Mouse (Mus musculus): ENCODE data around the gene Vav3. TPM values are rescaled to one million over a fixed set of nuclear protein-coding genes. Genes with fewer than 3 reads are reported as not detected.

Vav3 gene
- polyA plus RNA-seq, 1 experiment from 2014 or later: 3.3 TPM

GRCm38 (mm10) chr3:109568542-109569265 lies 228.3 kb downstream of the Vav3 start:
- DNase-seq (ENCODE audit: low spot score): no peak
- H3K4me3 ChIP-seq (ENCODE audit: low read depth, low read length): no peak overlapping the region
- no peaks in the 10 kb centered on the region for H3K36me3 ChIP-seq (ENCODE audit: control insufficient read depth, insufficient read depth, low read length)
- H3K27me3 ChIP-seq (ENCODE audit: control insufficient read depth, insufficient read depth, low read length): no peaks in the 10 kb centered on the region
- no peak for ATAC-seq (ENCODE audit: insufficient number of reproducible peaks, low FRiP score, low TSS enrichment, low read depth)
- H3K27ac ChIP-seq (replicated peaks; ENCODE audit: low read depth, low read length): no peak overlapping the region
- H3K9me3 ChIP-seq (ENCODE audit: control insufficient read depth, low read length): no peaks in the 10 kb centered on the region
- no peak overlapping the region for H3K4me2 ChIP-seq (ENCODE audit: low read depth, severe bottlenecking)
- no peak overlapping the region for H3K9ac ChIP-seq (ENCODE audit: low read length)
- 53% methylated on average over 3 of the region's 3 CpGs for WGBS
- H3K4me1 ChIP-seq (ENCODE audit: control insufficient read depth, insufficient read depth, low read length): no peaks in the 10 kb centered on the region

- Histone ChIP-seq H3K4me2 (ENCODE audit: low read depth, severe bottlenecking) (no peak overlapping the region), H3K27me3 (ENCODE audit: control insufficient read depth, insufficient read depth, low read length) (no peaks in the 10 kb centered on the region)
- 89% methylated on average over 1 of the region's 1 CpGs for WGBS
These were observed 231.0 kb downstream of the Vav3 start for GRCm38 (mm10) chr3:109571483-109571882.

GRCm38 (mm10) chr3:109572871-109573270 lies 232.4 kb downstream of the Vav3 start:
- no peaks in the 10 kb centered on the region for H3K9me3 ChIP-seq (ENCODE audit: control insufficient read depth, low read length)
- H3K27ac ChIP-seq (replicated peaks; ENCODE audit: low read depth, low read length): no peak overlapping the region
- 63% methylated on average over 3 of the region's 3 CpGs for WGBS
- DNase-seq (ENCODE audit: low spot score): no peak
- no peak for ATAC-seq (ENCODE audit: insufficient number of reproducible peaks, low FRiP score, low TSS enrichment, low read depth)
- H3K4me2 ChIP-seq (ENCODE audit: low read depth, severe bottlenecking): no peak overlapping the region
- no peaks in the 10 kb centered on the region for H3K4me1 ChIP-seq (ENCODE audit: control insufficient read depth, insufficient read depth, low read length)
- H3K4me3 ChIP-seq (ENCODE audit: low read depth, low read length): no peak overlapping the region
- no peaks in the 10 kb centered on the region for H3K27me3 ChIP-seq (ENCODE audit: control insufficient read depth, insufficient read depth, low read length)
- no peak overlapping the region for H3K9ac ChIP-seq (ENCODE audit: low read length)
- H3K36me3 ChIP-seq (ENCODE audit: control insufficient read depth, insufficient read depth, low read length): no peaks in the 10 kb centered on the region

More at GRCm38 (mm10) chr3:109571483-109571882, 231.0 kb downstream of the Vav3 start:
- H3K27ac ChIP-seq (replicated peaks; ENCODE audit: low read depth, low read length): no peak overlapping the region
- no peaks in the 10 kb centered on the region for H3K4me1 ChIP-seq (ENCODE audit: control insufficient read depth, insufficient read depth, low read length)
- no peaks in the 10 kb centered on the region for H3K9me3 ChIP-seq (ENCODE audit: control insufficient read depth, low read length)
- no peak for ATAC-seq (ENCODE audit: insufficient number of reproducible peaks, low FRiP score, low TSS enrichment, low read depth)
- no peaks in the 10 kb centered on the region for H3K36me3 ChIP-seq (ENCODE audit: control insufficient read depth, insufficient read depth, low read length)
- no peak for DNase-seq (ENCODE audit: low spot score)
- no peak overlapping the region for H3K9ac ChIP-seq (ENCODE audit: low read length)
- H3K4me3 ChIP-seq (ENCODE audit: low read depth, low read length): no peak overlapping the region

GRCm38 (mm10) chr3:109573549-109574146 lies 233.2 kb downstream of the Vav3 start:
- Histone ChIP-seq H3K9me3 (ENCODE audit: control insufficient read depth, low read length) (no peaks in the 10 kb centered on the region), H3K27ac (replicated peaks; ENCODE audit: low read depth, low read length) (no peak overlapping the region), H3K4me3 (ENCODE audit: low read depth, low read length) (no peak overlapping the region), H3K4me2 (ENCODE audit: low read depth, severe bottlenecking) (no peak overlapping the region), H3K27me3 (ENCODE audit: control insufficient read depth, insufficient read depth, low read length) (no peaks in the 10 kb centered on the region), H3K9ac (ENCODE audit: low read length) (no peak overlapping the region), H3K4me1 (ENCODE audit: control insufficient read depth, insufficient read depth, low read length) (no peaks in the 10 kb centered on the region), H3K36me3 (ENCODE audit: control insufficient read depth, insufficient read depth, low read length) (no peaks in the 10 kb centered on the region)
- 70% methylated on average over 10 of the region's 10 CpGs for WGBS
- ATAC-seq (ENCODE audit: insufficient number of reproducible peaks, low FRiP score, low TSS enrichment, low read depth) (0 out of 2 replicates have a peak, but pooled peaks have one; percentile 39), DNase-seq (ENCODE audit: low spot score) (no peak)

- Histone ChIP-seq H3K9ac (ENCODE audit: low read length) (no peak overlapping the region), H3K27ac (replicated peaks; ENCODE audit: low read depth, low read length) (no peak overlapping the region), H3K9me3 (ENCODE audit: control insufficient read depth, low read length) (no peaks in the 10 kb centered on the region), H3K4me1 (ENCODE audit: control insufficient read depth, insufficient read depth, low read length) (no peaks in the 10 kb centered on the region), H3K4me2 (ENCODE audit: low read depth, severe bottlenecking) (no peak overlapping the region), H3K36me3 (ENCODE audit: control insufficient read depth, insufficient read depth, low read length) (no peaks in the 10 kb centered on the region), H3K4me3 (ENCODE audit: low read depth, low read length) (no peak overlapping the region), H3K27me3 (ENCODE audit: control insufficient read depth, insufficient read depth, low read length) (no peaks in the 10 kb centered on the region)
- DNase-seq (ENCODE audit: low spot score): no peak
- 73% methylated on average over 6 of the region's 6 CpGs for WGBS
- no peak for ATAC-seq (ENCODE audit: insufficient number of reproducible peaks, low FRiP score, low TSS enrichment, low read depth)
These were observed 233.7 kb downstream of the Vav3 start for GRCm38 (mm10) chr3:109574161-109574560.

GRCm38 (mm10) chr3:109578347-109578746 lies 237.9 kb downstream of the Vav3 start:
- no peak overlapping the region for H3K4me2 ChIP-seq (ENCODE audit: low read depth, severe bottlenecking)
- H3K9me3 ChIP-seq (ENCODE audit: control insufficient read depth, low read length): no peaks in the 10 kb centered on the region
- 69% methylated on average over 3 of the region's 3 CpGs for WGBS
- no peak overlapping the region for H3K27ac ChIP-seq (replicated peaks; ENCODE audit: low read depth, low read length)
- no peak overlapping the region for H3K4me3 ChIP-seq (ENCODE audit: low read depth, low read length)
- DNase-seq (ENCODE audit: low spot score): no peak
- ATAC-seq (ENCODE audit: insufficient number of reproducible peaks, low FRiP score, low TSS enrichment, low read depth): no peak
- H3K4me1 ChIP-seq (ENCODE audit: control insufficient read depth, insufficient read depth, low read length): no peaks in the 10 kb centered on the region
- no peaks in the 10 kb centered on the region for H3K36me3 ChIP-seq (ENCODE audit: control insufficient read depth, insufficient read depth, low read length)
- H3K9ac ChIP-seq (ENCODE audit: low read length): no peak overlapping the region
- H3K27me3 ChIP-seq (ENCODE audit: control insufficient read depth, insufficient read depth, low read length): no peaks in the 10 kb centered on the region

GRCm38 (mm10) chr3:109578983-109579382 lies 238.5 kb downstream of the Vav3 start:
- no peaks in the 10 kb centered on the region for H3K36me3 ChIP-seq (ENCODE audit: control insufficient read depth, insufficient read depth, low read length)
- no peaks in the 10 kb centered on the region for H3K4me1 ChIP-seq (ENCODE audit: control insufficient read depth, insufficient read depth, low read length)
- ATAC-seq (ENCODE audit: insufficient number of reproducible peaks, low FRiP score, low TSS enrichment, low read depth) (no peak), DNase-seq (ENCODE audit: low spot score) (no peak)
- H3K9ac ChIP-seq (ENCODE audit: low read length): no peak overlapping the region
- no peak overlapping the region for H3K4me3 ChIP-seq (ENCODE audit: low read depth, low read length)
- 46% methylated on average over 7 of the region's 7 CpGs for WGBS
- no peaks in the 10 kb centered on the region for H3K27me3 ChIP-seq (ENCODE audit: control insufficient read depth, insufficient read depth, low read length)
- H3K9me3 ChIP-seq (ENCODE audit: control insufficient read depth, low read length): no peaks in the 10 kb centered on the region
- no peak overlapping the region for H3K27ac ChIP-seq (replicated peaks; ENCODE audit: low read depth, low read length)
- H3K4me2 ChIP-seq (ENCODE audit: low read depth, severe bottlenecking): no peak overlapping the region

- H3K9ac ChIP-seq (ENCODE audit: low read length): no peak overlapping the region
These were observed 245.5 kb downstream of the Vav3 start for GRCm38 (mm10) chr3:109585946-109586345.

More at GRCm38 (mm10) chr3:109585946-109586345, 245.5 kb downstream of the Vav3 start:
- ATAC-seq (ENCODE audit: insufficient number of reproducible peaks, low FRiP score, low TSS enrichment, low read depth) (no peak), DNase-seq (ENCODE audit: low spot score) (no peak)
- Histone ChIP-seq H3K4me2 (ENCODE audit: low read depth, severe bottlenecking) (no peak overlapping the region), H3K4me1 (ENCODE audit: control insufficient read depth, insufficient read depth, low read length) (no peaks in the 10 kb centered on the region), H3K4me3 (ENCODE audit: low read depth, low read length) (no peak overlapping the region), H3K9me3 (ENCODE audit: control insufficient read depth, low read length) (no peaks in the 10 kb centered on the region), H3K36me3 (ENCODE audit: control insufficient read depth, insufficient read depth, low read length) (no peaks in the 10 kb centered on the region), H3K27ac (replicated peaks; ENCODE audit: low read depth, low read length) (no peak overlapping the region), H3K27me3 (ENCODE audit: control insufficient read depth, insufficient read depth, low read length) (no peaks in the 10 kb centered on the region)

Data from limb, embryonic 11.5 days (tissue).